ENCODE assay signal across 28 mouse cellular contexts in genomic region chr11:22520251-22520650, GRCm38 (mm10).
"Had no signal": no experiment of that assay in that cellular context is flagged by ENCODE, and none has a peak within 500 bp of the region (broad histone marks: within the 10 kb centered on the region; RNA-seq: fewer than 3 reads in every experiment).

No protein-coding gene starts in this region.

- H3K9ac ChIP-seq: heart, embryonic 13.5 days; heart, embryonic 15.5 days; hindbrain, embryonic 12.5 days; hindbrain, embryonic 13.5 days; hindbrain, embryonic 14.5 days; hindbrain, embryonic 15.5 days; intestine, embryonic 15.5 days; kidney, embryonic 15.5 days had no signal

- H3K36me3 ChIP-seq: intestine, embryonic 15.5 days had no signal

- H3K9me3 ChIP-seq: heart, embryonic 15.5 days; intestine, embryonic 15.5 days; kidney, embryonic 15.5 days had no signal

- H3K4me1 ChIP-seq: heart, embryonic 13.5 days; heart, embryonic 15.5 days; hindbrain, embryonic 10.5 days; hindbrain, embryonic 12.5 days; hindbrain, embryonic 13.5 days; hindbrain, embryonic 15.5 days; intestine, embryonic 15.5 days; kidney, embryonic 15.5 days had no signal

- H3K4me3 ChIP-seq: heart, embryonic 13.5 days; heart, embryonic 15.5 days; hindbrain, embryonic 10.5 days; hindbrain, embryonic 12.5 days; hindbrain, embryonic 13.5 days; hindbrain, embryonic 15.5 days; intestine, embryonic 15.5 days; kidney, embryonic 15.5 days; layer of hippocampus, adult 2 months; left cerebral cortex, adult 2 months had no signal

- DNase-seq: heart, postnatal 10 days; heart, postnatal 14 days; heart, postnatal 36 days; heart, postnatal 4 days; kidney, adult 11 months; kidney, adult 18-20 months; kidney, adult 2 months; kidney, adult 8-10 months; kidney, postnatal 10 days; kidney, postnatal 14 days; kidney, postnatal 25 days; kidney, postnatal 36 days; kidney, postnatal 4 days; layer of hippocampus, adult 9-11 months; layer of hippocampus, postnatal 36 days had no signal

- H3K27ac ChIP-seq: heart, embryonic 13.5 days; heart, embryonic 15.5 days; hindbrain, embryonic 10.5 days; hindbrain, embryonic 12.5 days; hindbrain, embryonic 13.5 days; hindbrain, embryonic 14.5 days; hindbrain, embryonic 15.5 days; hindbrain, postnatal 0 days; intestine, embryonic 15.5 days; kidney, embryonic 15.5 days; kidney, postnatal 0 days; layer of hippocampus, adult 2 months; left cerebral cortex, adult 2 months had no signal
